Mouse (Mus musculus): ENCODE measurements around the gene Gm17268. TPM values are rescaled to one million over a fixed set of nuclear protein-coding genes. Genes with fewer than 3 reads are reported as not detected.

Gene Gm17268
- polyA plus RNA-seq (2015; fragmentation: Nextera tagmentation; extraction: Ambion mirVana) = not detected in 2 replicates

DNA sequence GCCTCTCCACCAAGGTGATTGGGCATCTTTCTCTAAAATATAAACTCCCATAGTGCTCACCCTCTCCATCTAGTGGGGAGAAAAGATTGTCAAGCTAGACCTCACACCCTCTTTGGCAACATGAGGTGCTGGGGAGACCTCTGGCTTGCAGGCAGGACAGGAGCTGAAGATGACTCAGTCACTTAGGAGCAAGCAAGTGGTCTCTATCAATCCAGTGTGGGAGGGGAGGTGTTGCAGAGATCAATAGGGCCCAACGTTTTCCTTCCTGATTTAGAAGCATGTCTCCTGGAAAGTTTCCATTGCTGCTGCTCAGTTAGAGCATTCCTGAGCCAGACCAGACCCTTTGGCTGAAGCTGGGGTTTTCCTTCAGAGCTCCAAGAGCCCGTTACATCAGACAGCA lies at the start of gene Gm17268:
Gene Gm17268, minus strand, starts transcription at position 28 of the 400 bp plus-strand sequence.
- H3K4me3 ChIP-seq = no peak within 1 kb of the TSS
- no peak for ATAC-seq (ENCODE audit: low FRiP score)
- H3K9me3 ChIP-seq = no peaks in the 10 kb centered on the region
- no peaks in the 10 kb centered on the region for H3K27me3 ChIP-seq
- 0 out of 2 replicates have a peak, but pooled peaks cover 4% of the 10 kb centered on the region for H3K4me1 ChIP-seq (replicated peaks)
- no peaks in the 10 kb centered on the region for H3K36me3 ChIP-seq
- no peak within 1 kb of the TSS for H3K27ac ChIP-seq
- WGBS = 67% methylated on average over 2 of the region's 2 CpGs
- H3K9ac ChIP-seq = no peak within 1 kb of the TSS
- no peak within 1 kb of the TSS for H3K4me2 ChIP-seq

DNA sequence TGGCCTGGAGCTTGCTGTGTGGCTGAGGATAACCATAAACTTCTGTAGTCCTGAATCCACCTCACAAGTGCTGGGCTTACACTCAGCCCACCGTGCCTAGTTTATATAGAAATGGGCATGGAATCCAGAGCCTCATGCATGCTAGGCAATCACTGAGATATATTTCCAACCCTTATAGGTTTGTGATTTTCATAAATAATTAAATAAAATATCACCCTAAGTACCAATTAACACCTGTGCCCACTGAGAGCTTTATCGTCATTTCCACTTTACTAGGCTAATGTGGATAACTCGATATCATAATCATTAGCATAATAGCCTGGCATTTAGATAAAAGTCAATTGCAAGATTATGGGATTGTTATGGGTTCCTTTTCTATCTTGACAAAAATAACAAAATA lies 46.0 kb upstream of the Gm17268 start:
- H3K9ac ChIP-seq = no peak overlapping the region
- H3K9me3 ChIP-seq = no peaks in the 10 kb centered on the region
- no peak overlapping the region for H3K4me3 ChIP-seq
- no peaks in the 10 kb centered on the region for H3K4me1 ChIP-seq (replicated peaks)
- no peak overlapping the region for H3K27ac ChIP-seq
- H3K36me3 ChIP-seq = no peaks in the 10 kb centered on the region
- ATAC-seq (ENCODE audit: low FRiP score) = no peak
- 72% methylated on average over 3 of the region's 3 CpGs for WGBS
- H3K27me3 ChIP-seq = no peaks in the 10 kb centered on the region
- no peak overlapping the region for H3K4me2 ChIP-seq

DNA sequence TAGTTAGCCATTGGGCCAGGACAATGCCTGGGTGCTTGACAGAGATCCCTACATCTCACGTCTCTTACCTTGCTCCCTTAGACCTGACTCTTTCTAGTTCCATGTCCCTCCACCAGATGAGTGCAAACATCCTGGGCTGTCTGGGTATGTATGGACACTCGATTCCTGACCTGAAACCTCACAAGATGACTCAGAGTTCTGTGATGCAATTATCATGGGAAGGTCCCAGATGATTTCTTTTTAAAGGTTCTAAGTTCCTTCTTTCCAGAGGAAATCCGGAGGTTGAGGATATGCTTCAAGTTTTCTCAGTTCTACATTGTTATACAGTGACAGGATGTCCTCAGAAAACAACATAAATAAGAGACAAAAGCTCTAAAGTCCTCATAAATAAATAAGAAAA lies 42.5 kb upstream of the Gm17268 start:
- H3K36me3 ChIP-seq = no peaks in the 10 kb centered on the region
- no peaks in the 10 kb centered on the region for H3K9me3 ChIP-seq
- WGBS = 83% methylated on average over 3 of the region's 3 CpGs
- H3K9ac ChIP-seq = no peak overlapping the region
- H3K4me1 ChIP-seq (replicated peaks) = no peaks in the 10 kb centered on the region
- no peak overlapping the region for H3K27ac ChIP-seq
- no peak overlapping the region for H3K4me3 ChIP-seq
- ATAC-seq (ENCODE audit: low FRiP score) = no peak
- no peak overlapping the region for H3K4me2 ChIP-seq
- H3K27me3 ChIP-seq = no peaks in the 10 kb centered on the region

DNA sequence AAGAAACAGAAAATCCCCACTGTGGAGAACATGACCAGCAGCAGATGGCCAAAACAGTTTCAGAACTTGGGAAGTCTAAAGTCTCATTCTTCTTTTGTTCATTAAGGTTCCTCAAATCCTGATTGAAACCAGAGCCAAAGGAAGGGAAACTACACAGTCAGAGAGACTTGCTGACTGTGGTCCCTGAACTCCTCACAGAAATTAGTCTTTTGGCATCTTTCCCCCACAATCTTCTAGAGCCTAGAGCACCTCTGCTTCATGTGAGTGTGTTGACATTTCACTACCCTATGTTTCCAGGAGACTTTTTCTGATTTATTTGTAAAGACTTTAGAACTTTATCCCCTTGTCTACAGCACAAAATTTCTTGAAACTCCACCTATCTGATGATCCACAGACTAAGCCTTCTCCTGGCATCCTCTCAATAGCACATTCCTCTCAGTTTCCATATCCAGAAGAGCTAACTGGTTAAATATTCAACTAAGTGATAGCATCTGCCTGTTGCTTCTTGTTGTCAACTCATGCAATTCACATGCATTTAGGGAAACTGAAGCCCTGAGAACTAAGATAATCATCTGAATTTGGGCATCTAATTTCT lies 39.9 kb upstream of the Gm17268 start:
- H3K4me2 ChIP-seq = no peak overlapping the region
- no peak overlapping the region for H3K9ac ChIP-seq
- no peak overlapping the region for H3K27ac ChIP-seq
- H3K9me3 ChIP-seq = no peaks in the 10 kb centered on the region
- H3K36me3 ChIP-seq = no peaks in the 10 kb centered on the region
- H3K27me3 ChIP-seq = no peaks in the 10 kb centered on the region
- no peak overlapping the region for H3K4me3 ChIP-seq
- no peaks in the 10 kb centered on the region for H3K4me1 ChIP-seq (replicated peaks)
- ATAC-seq (ENCODE audit: low FRiP score) = no peak

DNA sequence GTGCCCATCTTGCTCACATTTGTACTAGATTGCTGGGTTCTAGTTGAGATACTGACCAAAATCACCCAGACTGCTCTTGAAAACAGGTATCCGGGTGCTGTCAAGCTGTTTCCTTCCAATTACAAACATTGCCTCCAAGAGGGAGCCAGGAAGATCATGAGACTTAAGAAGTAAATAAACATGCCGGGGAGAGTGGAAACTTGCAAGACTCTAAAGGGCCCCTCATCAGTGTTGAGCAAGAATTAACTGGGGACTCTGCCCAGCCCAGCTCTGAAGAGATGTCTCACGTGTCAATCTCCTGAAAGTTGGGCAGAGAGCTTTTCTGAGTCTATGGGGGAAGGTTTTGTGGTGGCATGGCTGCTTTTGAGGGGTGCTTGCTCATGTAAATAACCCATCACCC lies 38.7 kb upstream of the Gm17268 start:
- Histone ChIP-seq H3K9me3 (no peaks in the 10 kb centered on the region), H3K9ac (no peak overlapping the region), H3K4me2 (no peak overlapping the region), H3K4me3 (no peak overlapping the region), H3K27ac (no peak overlapping the region), H3K27me3 (no peaks in the 10 kb centered on the region), H3K4me1 (replicated peaks) (no peaks in the 10 kb centered on the region), H3K36me3 (no peaks in the 10 kb centered on the region)
- 74% methylated on average over 3 of the region's 3 CpGs for WGBS
- no peak for ATAC-seq (ENCODE audit: low FRiP score)

DNA sequence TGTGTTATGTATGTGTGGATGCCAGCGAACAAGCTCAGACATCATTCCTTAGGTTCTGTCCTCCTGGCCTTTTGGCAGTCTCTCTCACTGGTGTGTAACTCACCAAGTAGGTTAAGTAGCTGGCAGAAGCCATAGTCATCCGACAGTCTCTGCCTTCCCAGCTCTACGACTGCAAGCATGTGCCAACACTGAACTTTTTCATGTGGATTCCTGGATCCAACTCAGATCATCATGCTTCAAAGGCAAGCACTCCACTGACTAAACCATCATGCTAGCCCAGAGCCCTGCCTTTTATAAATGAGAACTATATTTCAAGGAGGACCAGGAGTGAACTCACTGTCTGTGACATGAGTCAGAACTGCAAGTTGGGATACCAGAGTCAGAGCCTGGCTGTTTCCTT lies 35.3 kb upstream of the Gm17268 start:
- 93% methylated on average over 3 of the region's 3 CpGs for WGBS

DNA sequence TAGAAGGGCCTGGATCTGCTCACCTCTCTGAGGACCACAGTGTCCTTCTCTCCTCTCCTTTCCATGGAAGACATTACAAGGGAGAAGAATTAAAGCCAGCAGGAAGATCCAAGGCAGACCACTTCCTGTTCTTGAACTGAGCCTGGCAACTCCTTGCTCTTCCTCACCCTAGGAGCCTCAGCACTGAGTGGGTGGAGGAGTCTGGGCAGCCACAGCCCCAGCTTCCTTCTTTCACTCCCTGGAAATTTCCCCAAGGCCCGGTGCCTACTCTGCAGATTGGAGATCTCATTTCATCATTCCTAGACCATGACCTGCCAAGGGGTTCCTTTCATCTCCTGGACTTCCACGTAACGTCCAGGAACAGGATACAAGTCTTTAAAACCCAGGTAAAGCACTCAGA lies 34.6 kb upstream of the Gm17268 start:
- H3K36me3 ChIP-seq = no peaks in the 10 kb centered on the region
- no peak overlapping the region for H3K9ac ChIP-seq
- H3K27ac ChIP-seq = no peak overlapping the region
- H3K9me3 ChIP-seq = no peaks in the 10 kb centered on the region
- 86% methylated on average over 3 of the region's 3 CpGs for WGBS
- H3K4me1 ChIP-seq (replicated peaks) = no peaks in the 10 kb centered on the region
- no peak for ATAC-seq (ENCODE audit: low FRiP score)
- H3K27me3 ChIP-seq = no peaks in the 10 kb centered on the region
- H3K4me3 ChIP-seq = no peak overlapping the region
- H3K4me2 ChIP-seq = no peak overlapping the region

More for the DNA sequence above, 35.3 kb upstream of the Gm17268 start:
- no peak overlapping the region for H3K27ac ChIP-seq
- no peaks in the 10 kb centered on the region for H3K27me3 ChIP-seq
- no peaks in the 10 kb centered on the region for H3K4me1 ChIP-seq (replicated peaks)
- no peak overlapping the region for H3K4me2 ChIP-seq
- no peaks in the 10 kb centered on the region for H3K36me3 ChIP-seq
- no peak overlapping the region for H3K9ac ChIP-seq
- no peaks in the 10 kb centered on the region for H3K9me3 ChIP-seq
- ATAC-seq (ENCODE audit: low FRiP score) = no peak
- no peak overlapping the region for H3K4me3 ChIP-seq

DNA sequence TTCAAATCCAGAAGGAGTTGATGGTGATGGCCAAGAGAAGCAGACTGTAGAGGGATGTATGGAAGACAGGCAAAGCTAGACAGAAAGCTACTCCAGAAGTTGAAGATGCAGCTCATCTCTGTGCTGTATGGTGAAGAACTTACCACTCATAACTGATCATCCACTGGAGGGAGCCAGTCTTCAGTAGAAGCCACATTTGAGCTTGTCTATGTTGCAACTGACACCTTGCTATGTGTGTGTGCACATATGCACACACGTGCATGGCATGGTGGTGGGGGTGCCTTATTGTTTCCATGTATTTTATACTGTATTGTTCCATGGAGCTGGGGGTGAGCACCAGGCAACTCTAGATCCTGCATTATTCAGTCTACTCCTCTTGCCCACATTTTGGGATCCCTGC lies 34.0 kb upstream of the Gm17268 start:
- ATAC-seq (ENCODE audit: low FRiP score) = no peak
- no peak overlapping the region for H3K27ac ChIP-seq
- H3K9me3 ChIP-seq = no peaks in the 10 kb centered on the region
- H3K9ac ChIP-seq = no peak overlapping the region
- no peak overlapping the region for H3K4me2 ChIP-seq
- no peaks in the 10 kb centered on the region for H3K27me3 ChIP-seq
- H3K36me3 ChIP-seq = no peaks in the 10 kb centered on the region
- 87% methylated on average over 1 of the region's 1 CpGs for WGBS
- no peak overlapping the region for H3K4me3 ChIP-seq
- H3K4me1 ChIP-seq (replicated peaks) = no peaks in the 10 kb centered on the region

DNA sequence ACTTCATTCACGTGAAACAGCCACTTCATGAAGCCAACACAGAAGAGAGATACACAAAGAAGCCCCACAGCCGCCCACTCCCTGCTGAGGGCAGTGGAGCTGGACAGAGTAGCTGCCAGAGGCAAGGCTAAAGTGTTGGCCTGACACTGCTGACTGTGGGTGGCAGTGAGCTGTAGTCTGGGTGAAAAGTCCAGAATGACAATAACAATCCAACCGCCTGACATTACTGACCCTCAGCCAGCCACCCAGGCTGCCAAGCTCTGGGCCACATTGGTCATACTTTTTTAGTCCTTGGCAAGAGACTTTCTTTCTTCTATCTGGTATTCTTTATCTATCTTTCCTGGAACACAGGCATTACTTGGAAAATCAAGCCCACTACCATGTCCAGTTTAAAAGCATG lies 32.7 kb upstream of the Gm17268 start:
- Histone ChIP-seq H3K9me3 (no peaks in the 10 kb centered on the region), H3K4me2 (no peak overlapping the region), H3K27me3 (no peaks in the 10 kb centered on the region), H3K4me3 (no peak overlapping the region), H3K4me1 (replicated peaks) (no peaks in the 10 kb centered on the region), H3K27ac (no peak overlapping the region), H3K9ac (no peak overlapping the region), H3K36me3 (no peaks in the 10 kb centered on the region)
- ATAC-seq (ENCODE audit: low FRiP score) = no peak
- 64% methylated on average over 3 of the region's 3 CpGs for WGBS

DNA sequence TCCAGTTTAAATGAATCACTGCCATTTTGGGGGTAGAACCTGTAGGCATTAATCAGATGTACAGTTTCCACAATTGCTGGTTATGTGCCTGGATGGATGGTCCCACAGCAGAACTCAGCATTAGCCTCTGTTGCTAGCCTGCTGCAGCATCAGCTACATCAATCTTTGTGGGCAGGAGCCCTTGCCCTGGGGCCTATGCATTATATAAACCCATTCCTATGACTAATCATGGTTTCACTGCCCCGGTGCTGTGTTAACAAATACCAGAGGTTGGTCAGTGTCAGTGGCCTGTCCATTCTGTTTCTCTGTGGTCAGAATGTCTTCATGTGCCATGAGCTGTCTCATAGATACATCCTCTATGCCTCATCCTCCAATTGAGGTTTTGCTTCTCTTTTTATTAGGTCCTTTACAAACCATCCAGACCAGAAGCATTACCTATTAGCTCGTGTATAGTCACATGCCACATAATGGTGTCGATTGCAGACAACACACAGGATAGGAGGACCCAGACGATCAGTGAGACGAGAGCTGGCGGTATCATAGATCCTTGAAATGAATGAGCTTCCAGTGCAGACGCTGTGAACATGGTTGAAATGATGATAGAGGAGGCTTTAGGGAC lies 28.7 kb upstream of the Gm17268 start:
- Histone ChIP-seq H3K9me3 (no peaks in the 10 kb centered on the region), H3K27me3 (no peaks in the 10 kb centered on the region), H3K36me3 (no peaks in the 10 kb centered on the region), H3K9ac (no peak overlapping the region), H3K4me1 (replicated peaks) (no peaks in the 10 kb centered on the region), H3K27ac (no peak overlapping the region), H3K4me3 (no peak overlapping the region), H3K4me2 (no peak overlapping the region)
- no peak for ATAC-seq (ENCODE audit: low FRiP score)
- WGBS = 85% methylated on average over 7 of the region's 7 CpGs

DNA sequence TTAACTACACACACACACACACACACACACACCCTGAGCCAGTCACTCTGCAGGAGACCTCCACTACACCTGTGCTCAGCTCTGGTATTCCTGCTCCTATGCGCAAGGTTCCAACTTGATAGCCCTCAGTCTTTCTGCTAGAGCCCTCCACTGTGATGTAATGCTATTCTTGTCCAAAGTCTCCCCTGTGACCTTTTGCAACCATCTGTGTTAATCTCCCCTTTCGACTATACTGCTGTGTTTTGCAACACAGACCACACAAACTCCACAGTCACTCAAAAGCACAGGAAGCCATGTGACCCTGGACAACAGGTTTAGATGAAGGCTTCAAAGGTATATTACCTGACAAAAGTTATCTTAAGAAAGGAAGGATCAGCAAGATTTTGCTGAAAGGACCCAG lies 25.1 kb upstream of the Gm17268 start:
- H3K4me1 ChIP-seq (replicated peaks) = no peaks in the 10 kb centered on the region
- H3K9ac ChIP-seq = no peak overlapping the region
- H3K27me3 ChIP-seq = no peaks in the 10 kb centered on the region
- H3K9me3 ChIP-seq = no peaks in the 10 kb centered on the region
- WGBS = 87% methylated on average over 2 of the region's 2 CpGs
- H3K4me2 ChIP-seq = no peak overlapping the region
- no peak overlapping the region for H3K4me3 ChIP-seq
- no peak for ATAC-seq (ENCODE audit: low FRiP score)
- no peak overlapping the region for H3K27ac ChIP-seq
- H3K36me3 ChIP-seq = no peaks in the 10 kb centered on the region

DNA sequence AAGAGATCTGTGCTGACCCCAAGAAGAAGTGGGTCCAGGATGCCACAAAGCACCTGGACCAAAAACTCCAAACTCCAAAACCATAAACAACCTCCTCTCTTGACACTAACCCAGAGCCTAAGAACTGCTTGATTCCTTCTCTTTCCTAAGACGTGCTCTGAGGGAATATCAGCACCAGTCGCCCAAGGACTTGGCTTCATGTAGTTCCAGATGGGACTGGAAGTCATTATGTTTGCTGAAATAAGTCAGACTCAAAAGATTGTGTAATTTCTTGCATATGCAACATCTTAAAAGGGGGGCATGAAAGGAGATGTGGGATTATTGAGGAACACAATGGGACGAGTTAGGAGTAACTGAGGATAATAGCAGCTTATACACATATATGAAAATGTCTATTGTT lies 23.9 kb upstream of the Gm17268 start:
- no peak for ATAC-seq (ENCODE audit: low FRiP score)
- H3K4me3 ChIP-seq = no peak overlapping the region
- WGBS = 85% methylated on average over 3 of the region's 3 CpGs
- H3K27ac ChIP-seq = no peak overlapping the region
- H3K9me3 ChIP-seq = no peaks in the 10 kb centered on the region
- H3K36me3 ChIP-seq = no peaks in the 10 kb centered on the region
- no peak overlapping the region for H3K9ac ChIP-seq
- no peaks in the 10 kb centered on the region for H3K27me3 ChIP-seq
- H3K4me1 ChIP-seq (replicated peaks) = no peaks in the 10 kb centered on the region
- no peak overlapping the region for H3K4me2 ChIP-seq

DNA sequence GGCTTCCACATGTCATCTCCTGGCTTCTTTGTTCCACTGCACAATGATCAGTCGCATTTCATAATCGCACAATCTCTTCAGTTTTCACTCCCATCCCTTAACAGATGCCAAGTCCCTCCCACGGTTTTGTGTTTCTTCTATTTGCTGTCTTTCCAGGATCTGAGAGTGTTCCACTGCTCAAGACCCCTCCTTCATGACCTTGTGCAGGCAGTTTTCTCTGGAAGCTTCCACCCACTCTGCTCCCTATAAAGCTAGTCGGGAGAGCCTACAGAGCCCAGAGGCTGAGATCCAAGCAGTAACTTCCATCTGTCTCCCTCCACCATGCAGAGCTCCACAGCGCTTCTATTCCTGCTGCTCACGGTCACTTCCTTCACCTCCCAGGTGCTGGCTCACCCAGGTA lies 19.3 kb upstream of the Gm17268 start, which contains the start of gene Ccl11:
Gene Ccl11, plus strand, starts transcription at position 178 of the 400 bp plus-strand sequence.
- Histone ChIP-seq H3K4me2 (no peak within 1 kb of the TSS), H3K4me1 (replicated peaks) (no peaks in the 10 kb centered on the region), H3K27me3 (no peaks in the 10 kb centered on the region), H3K9ac (no peak within 1 kb of the TSS), H3K4me3 (no peak within 1 kb of the TSS), H3K9me3 (no peaks in the 10 kb centered on the region), H3K36me3 (no peaks in the 10 kb centered on the region), H3K27ac (no peak within 1 kb of the TSS)
- WGBS = 85% methylated on average over 6 of the region's 6 CpGs
- ATAC-seq (ENCODE audit: low FRiP score) = no peak

Data from hindbrain, embryonic 13.5 days (tissue).